Mouse (Mus musculus): ENCODE results near the gene Lamp2.

- TF ChIP-seq EP300 (IDR thresholded peaks at IDR 0.05) (no peak), CTCF (IDR thresholded peaks at IDR 0.05) (no peak)
Measured at GRCm38 (mm10) chrX:38466236-38466635, 10.0 kb upstream of the Lamp2 start.
